Mouse (Mus musculus) kidney, postnatal 10 days (tissue): ENCODE results near the gene Aire.
A peak's percentile ranks its signal among the peaks of the same experiment; 100 is the strongest.

Source experiments
- DNase-seq: peaks from one replicate; pipeline ENCODE4 v3.0.0; 2021; ENCODE audit warnings: mixed read lengths

Gene Aire

GRCm38 (mm10) chr10:78005791-78006438, 37.5 kb downstream of the Aire start:
- no peak for DNase-seq

- DNase-seq, result no peak
Observed at GRCm38 (mm10) chr10:78004479-78005100, 38.8 kb downstream of the Aire start.

- DNase-seq, result no peak
Observed at GRCm38 (mm10) chr10:78002316-78002715, 41.1 kb downstream of the Aire start.

- DNase-seq, result no peak
Observed at GRCm38 (mm10) chr10:78001796-78002195, 41.6 kb downstream of the Aire start.

- DNase-seq, result no peak
Observed at GRCm38 (mm10) chr10:78000200-78000599, 43.2 kb downstream of the Aire start.

GRCm38 (mm10) chr10:77995639-77996038, 47.8 kb downstream of the Aire start:
- no peak for DNase-seq

GRCm38 (mm10) chr10:77985775-77986174, 57.6 kb downstream of the Aire start:
- no peak for DNase-seq

- DNase-seq, result peak; percentile 86
Observed at GRCm38 (mm10) chr10:77984660-77985059, 58.8 kb downstream of the Aire start.
